12 mouse cellular contexts compared by ENCODE assay signal in the genomic region with DNA sequence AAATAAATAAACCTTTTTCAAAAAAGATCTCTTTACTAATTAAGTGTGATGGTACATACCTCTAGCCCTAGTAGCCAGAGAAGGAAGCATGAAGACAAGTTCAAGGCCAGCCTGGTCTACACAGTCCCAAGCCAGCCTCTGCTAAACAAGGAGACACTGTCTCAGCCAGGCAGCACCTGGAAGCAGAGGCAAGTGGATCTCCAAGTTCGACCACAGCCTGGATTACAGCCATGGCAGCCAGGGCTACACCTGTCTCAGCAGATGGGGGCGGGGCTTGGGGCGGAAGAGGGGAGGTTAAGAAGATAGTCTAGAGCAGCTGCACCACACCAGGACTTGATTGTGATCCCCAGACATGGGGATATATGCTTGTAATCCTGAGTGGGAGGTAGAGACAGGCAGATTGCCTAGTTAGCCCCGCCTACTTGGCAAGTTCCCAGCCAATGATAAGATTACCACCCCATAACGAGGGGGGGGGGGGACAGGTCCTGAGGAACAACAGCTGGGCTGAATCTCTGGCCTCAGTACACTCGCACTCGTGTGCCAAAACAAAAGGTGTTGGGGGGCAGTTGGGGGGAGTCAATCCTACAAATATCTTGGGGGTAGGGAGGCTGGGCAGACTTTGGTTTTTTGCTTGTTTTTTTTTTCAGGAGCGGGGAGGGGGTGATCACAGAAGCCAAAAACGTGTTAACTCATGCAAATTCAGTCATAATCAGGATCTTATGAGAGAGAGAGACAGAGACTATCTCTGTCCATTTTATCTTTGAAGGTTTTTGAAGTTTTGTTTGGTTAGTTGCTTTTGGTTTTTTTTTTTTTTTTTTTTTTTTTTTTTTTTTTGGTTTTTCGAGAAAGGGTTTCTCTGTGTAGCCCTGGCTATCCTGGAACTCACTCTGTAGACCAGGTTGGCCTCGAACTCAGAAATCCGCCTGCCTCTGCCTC. TPM values are rescaled to one million over a fixed set of nuclear protein-coding genes. Genes with fewer than 3 reads are reported as not detected.
A peak's percentile ranks its signal among the peaks of the same experiment; 100 is the strongest.
DNase-seq lines count a peak whose midpoint lies in the region; ATAC-seq lines count a peak whose summit lies in the region.
"Had no signal": no experiment of that assay in that cellular context is flagged by ENCODE, and none has a peak within 500 bp of the region (broad histone marks: within the 10 kb centered on the region; RNA-seq: fewer than 3 reads in every experiment).

No protein-coding gene starts in this region.

- ATAC-seq in embryonic facial prominence, embryonic 13.5 days (ENCODE audit: insufficient number of reproducible peaks, insufficient read depth, low FRiP score, low TSS enrichment, low read depth) = no peak
- no peak for ATAC-seq in neural tube, embryonic 11.5 days (ENCODE audit: insufficient read depth, low FRiP score, low TSS enrichment)
- ATAC-seq in megakaryocyte progenitor cell, adult 5-6 weeks (replicated peaks; ENCODE audit: poor library complexity) = peak; percentile 30
- no peak for ATAC-seq in hindbrain, embryonic 16.5 days

- no peak for DNase-seq in embryonic facial prominence, embryonic 10.5 days (ENCODE audit: low spot score)
- peak; percentile 14 for DNase-seq in neural tube, embryonic 11.5 days (ENCODE audit: low spot score)
- no peak for DNase-seq in neural tube, embryonic 10.5 days (ENCODE audit: extremely low spot score, low spot score)
- DNase-seq in kidney, postnatal 10 days = peak; percentile 85
- no peak for DNase-seq in spleen, adult 12 weeks (ENCODE audit: low spot score)
- DNase-seq: adrenal gland, adult 2 months; cerebellum, adult 9-10 months; gastrocnemius, postnatal 14 days had no signal

- peaks cover 22% of the 10 kb centered on the region for H3K36me3 ChIP-seq in embryonic facial prominence, embryonic 13.5 days
- H3K36me3 ChIP-seq in embryonic facial prominence, embryonic 10.5 days (replicated peaks) = peaks cover 53% of the 10 kb centered on the region
- no peaks in the 10 kb centered on the region for H3K36me3 ChIP-seq in neural tube, embryonic 11.5 days (ENCODE audit: control insufficient read depth, insufficient read depth, low read length)
- no peaks in the 10 kb centered on the region for H3K36me3 ChIP-seq in hindbrain, embryonic 16.5 days (ENCODE audit: control insufficient read depth, insufficient read depth, low read length)

- H3K4me1 ChIP-seq in embryonic facial prominence, embryonic 13.5 days = peaks cover 69% of the 10 kb centered on the region
- H3K4me1 ChIP-seq in embryonic facial prominence, embryonic 10.5 days = peaks cover 64% of the 10 kb centered on the region
- H3K4me1 ChIP-seq in neural tube, embryonic 11.5 days (ENCODE audit: control insufficient read depth, insufficient read depth, low read length) = peaks cover 10% of the 10 kb centered on the region
- H3K4me1 ChIP-seq in hindbrain, embryonic 16.5 days (ENCODE audit: control insufficient read depth, insufficient read depth, low read depth, low read length) = peaks cover 15% of the 10 kb centered on the region

- 64% methylated on average over 12 of the region's 12 CpGs for WGBS in embryonic facial prominence, embryonic 13.5 days
- WGBS in embryonic facial prominence, embryonic 10.5 days = 77% methylated on average over 12 of the region's 12 CpGs
- 73% methylated on average over 12 of the region's 12 CpGs for WGBS in neural tube, embryonic 11.5 days
- 75% methylated on average over 12 of the region's 12 CpGs for WGBS in hindbrain, embryonic 16.5 days

- no peak overlapping the region for H3K27ac ChIP-seq in embryonic facial prominence, embryonic 13.5 days
- H3K27ac ChIP-seq in embryonic facial prominence, embryonic 10.5 days (replicated peaks) = no peak overlapping the region
- H3K27ac ChIP-seq in neural tube, embryonic 11.5 days (ENCODE audit: low read depth, low read length) = no peak overlapping the region
- no peak overlapping the region for H3K27ac ChIP-seq in hindbrain, embryonic 16.5 days (ENCODE audit: low read depth, low read length)
- H3K27ac ChIP-seq: left cerebral cortex, adult 2 months had no signal

- H3K9ac ChIP-seq in embryonic facial prominence, embryonic 13.5 days = no peak overlapping the region
- no peak overlapping the region for H3K9ac ChIP-seq in neural tube, embryonic 11.5 days (ENCODE audit: low read length)
- H3K9ac ChIP-seq in hindbrain, embryonic 16.5 days (ENCODE audit: low read depth, low read length) = no peak overlapping the region

- H3K4me2 ChIP-seq in embryonic facial prominence, embryonic 13.5 days = peak overlapping the region; percentile 2
- H3K4me2 ChIP-seq in neural tube, embryonic 11.5 days (ENCODE audit: low read depth) = no peak overlapping the region
- no peak overlapping the region for H3K4me2 ChIP-seq in hindbrain, embryonic 16.5 days (ENCODE audit: low read length)

- H3K4me3 ChIP-seq in embryonic facial prominence, embryonic 13.5 days = no peak overlapping the region
- H3K4me3 ChIP-seq in embryonic facial prominence, embryonic 10.5 days = no peak overlapping the region
- no peak overlapping the region for H3K4me3 ChIP-seq in neural tube, embryonic 11.5 days (ENCODE audit: low read depth, low read length)
- H3K4me3 ChIP-seq in hindbrain, embryonic 16.5 days (ENCODE audit: low read length) = no peak overlapping the region
- H3K4me3 ChIP-seq: left cerebral cortex, adult 2 months had no signal

- no peaks in the 10 kb centered on the region for H3K27me3 ChIP-seq in embryonic facial prominence, embryonic 13.5 days
- peaks cover 32% of the 10 kb centered on the region for H3K27me3 ChIP-seq in embryonic facial prominence, embryonic 10.5 days (replicated peaks; ENCODE audit: low read depth, poor library complexity, severe bottlenecking)
- H3K27me3 ChIP-seq in neural tube, embryonic 11.5 days (ENCODE audit: control insufficient read depth, insufficient read depth, low read length) = peaks cover 28% of the 10 kb centered on the region
- H3K27me3 ChIP-seq in hindbrain, embryonic 16.5 days (replicated peaks; ENCODE audit: control insufficient read depth, insufficient read depth, low read length) = peaks cover 22% of the 10 kb centered on the region

- no peaks in the 10 kb centered on the region for H3K9me3 ChIP-seq in embryonic facial prominence, embryonic 13.5 days
- H3K9me3 ChIP-seq in embryonic facial prominence, embryonic 10.5 days = no peaks in the 10 kb centered on the region
- no peaks in the 10 kb centered on the region for H3K9me3 ChIP-seq in neural tube, embryonic 11.5 days (ENCODE audit: control insufficient read depth, low read length)
- no peaks in the 10 kb centered on the region for H3K9me3 ChIP-seq in hindbrain, embryonic 16.5 days (ENCODE audit: control insufficient read depth, low read length)

RNA-seq across cellular contexts. Expression of gene Wdr86, which starts 3.4 kb away (rescaled TPM):
- polyA plus RNA-seq in embryonic facial prominence, embryonic 13.5 days (2015; fragmentation: Nextera tagmentation; extraction: Ambion mirVana) = 73.1 and 77.5 TPM in 2 replicates
- polyA plus RNA-seq in embryonic facial prominence, embryonic 10.5 days (2016; fragmentation: Nextera tagmentation; extraction: Ambion mirVana) = 51.1 and 58.6 TPM in 2 replicates
- 14.2 and 16.9 TPM in 2 replicates for polyA plus RNA-seq in neural tube, embryonic 11.5 days (2014; fragmentation: Nextera tagmentation; extraction: Ambion mirVana)
- total RNA-seq in megakaryocyte progenitor cell, adult 5-6 weeks (2015) = 0.07 and 0.64 TPM in 2 replicates
- total RNA-seq in megakaryocyte progenitor cell, adult 5-6 weeks (2017) = 0.95 TPM in 1 of 2 replicates, not detected in the other
- polyA plus RNA-seq in hindbrain, embryonic 16.5 days (2015; fragmentation: Nextera tagmentation; extraction: Ambion mirVana) = 8.0 and 10.7 TPM in 2 replicates

RNA-seq across cellular contexts. Expression of gene Crygn, which starts 30.6 kb away (rescaled TPM):
- 1.1 and 2.8 TPM in 2 replicates for polyA plus RNA-seq in embryonic facial prominence, embryonic 13.5 days (2015; fragmentation: Nextera tagmentation; extraction: Ambion mirVana)
- polyA plus RNA-seq in embryonic facial prominence, embryonic 10.5 days (2016; fragmentation: Nextera tagmentation; extraction: Ambion mirVana) = 0.40 and 1.8 TPM in 2 replicates
- polyA plus RNA-seq in neural tube, embryonic 11.5 days (2014; fragmentation: Nextera tagmentation; extraction: Ambion mirVana) = not detected in 2 replicates
- not detected in 2 replicates for total RNA-seq in megakaryocyte progenitor cell, adult 5-6 weeks (2015)
- total RNA-seq in megakaryocyte progenitor cell, adult 5-6 weeks (2017) = not detected in 2 replicates
- polyA plus RNA-seq in hindbrain, embryonic 16.5 days (2015; fragmentation: Nextera tagmentation; extraction: Ambion mirVana) = 1.3 and 1.6 TPM in 2 replicates
- polyA plus RNA-seq: adrenal gland, adult 2 months had no signal

RNA-seq across cellular contexts. Expression of gene Nub1, which starts 41.8 kb away (rescaled TPM):
- 30.8 and 33.6 TPM in 2 replicates for polyA plus RNA-seq in embryonic facial prominence, embryonic 13.5 days (2015; fragmentation: Nextera tagmentation; extraction: Ambion mirVana)
- 27.7 and 29.5 TPM in 2 replicates for polyA plus RNA-seq in embryonic facial prominence, embryonic 10.5 days (2016; fragmentation: Nextera tagmentation; extraction: Ambion mirVana)
- 40.5 and 41.8 TPM in 2 replicates for polyA plus RNA-seq in neural tube, embryonic 11.5 days (2014; fragmentation: Nextera tagmentation; extraction: Ambion mirVana)
- total RNA-seq in megakaryocyte progenitor cell, adult 5-6 weeks (2015) = 21.6 and 26.5 TPM in 2 replicates
- 33.2 and 40.2 TPM in 2 replicates for total RNA-seq in megakaryocyte progenitor cell, adult 5-6 weeks (2017)
- 48.8 and 49.5 TPM in 2 replicates for polyA plus RNA-seq in hindbrain, embryonic 16.5 days (2015; fragmentation: Nextera tagmentation; extraction: Ambion mirVana)

Comparison
In these comparisons a context has a peak if more than half of its experiments do, and no peak if none do; other contexts are left out.
1. DNase-seq: peak in neural tube, embryonic 11.5 days (single experiment) and kidney, postnatal 10 days (single experiment); none in embryonic facial prominence, embryonic 10.5 days (single experiment), neural tube, embryonic 10.5 days (single experiment) and spleen, adult 12 weeks (single experiment).